Mouse (Mus musculus) forebrain, embryonic 11.5 days (tissue): ENCODE measurements around the gene Slc25a43. TPM values are rescaled to one million over a fixed set of nuclear protein-coding genes. Genes with fewer than 3 reads are reported as not detected.

Source experiments
- ATAC-seq: fragments of 200-750 bp; cut with Nextera tagmentation; replicated peaks from 2 replicates; pipeline ENCODE4 v1.8.0; 2017; ENCODE audit warnings: moderate TSS enrichment; ENCODE audit not compliant: low FRiP score
- DNase-seq: peaks from one replicate; pipeline ENCODE4 v3.0.0-alpha.2; 2017; ENCODE audit warnings: low spot score
- H3K27ac ChIP-seq: fragments of 300-500 bp; sonication (generic); 2 replicates; pipeline ENCODE4 v1.5.1; 2014; ENCODE audit warnings: low read depth, low read length
- H3K27me3 ChIP-seq: fragments of 300-500 bp; sonication (generic); 2 replicates; pipeline ENCODE4 v1.6.1; 2014; ENCODE audit warnings: mild to moderate bottlenecking, low read length, mixed read lengths; ENCODE audit not compliant: control insufficient read depth, insufficient read depth
- H3K36me3 ChIP-seq: fragments of 300-500 bp; sonication (generic); 2 replicates; pipeline ENCODE4 v1.6.1; 2014; ENCODE audit warnings: mild to moderate bottlenecking, low read length, moderate library complexity, mixed read lengths; ENCODE audit not compliant: control insufficient read depth, insufficient read depth
- H3K4me1 ChIP-seq: fragments of 300-500 bp; sonication (generic); replicated peaks from 2 replicates; pipeline ENCODE4 v1.6.1; 2014; ENCODE audit warnings: low read length, mixed read lengths; ENCODE audit not compliant: control insufficient read depth, insufficient read depth
- H3K4me2 ChIP-seq: fragments of 300-500 bp; sonication (generic); 2 replicates; pipeline ENCODE4 v1.6.1; 2014; ENCODE audit warnings: low read depth, mild to moderate bottlenecking, low read length, moderate library complexity, mixed read lengths; ENCODE audit not compliant: severe bottlenecking
- H3K4me3 ChIP-seq: fragments of 300-500 bp; sonication (generic); 2 replicates; pipeline ENCODE4 v1.5.1; 2014; ENCODE audit warnings: low read depth, low read length
- H3K9ac ChIP-seq: fragments of 300-500 bp; sonication (generic); 2 replicates; pipeline ENCODE4 v1.6.1; 2014; ENCODE audit warnings: low read length
- H3K9me3 ChIP-seq: fragments of 300-500 bp; sonication (generic); 2 replicates; pipeline ENCODE4 v1.6.1; 2016; ENCODE audit warnings: low read length, mixed read lengths; ENCODE audit not compliant: control insufficient read depth
- WGBS: fragments of 180-500 bp; shearing (Covaris S2); extraction: QIAGEN DNeasy Blood & Tissue Kit; methylation state at CpG from one replicate; pipeline ENCODE4 v1.1.7; 2014; 5-methylcytosine and 5-hydroxymethylcytosine counted together
- polyA plus RNA-seq: library from polyadenylated mRNA; unstranded; fragments of >200 nt; fragmentation: Nextera tagmentation; extraction: Ambion mirVana; gene quantifications from 2 replicates; pipeline ENCODE4 v1.2.1, GENCODE M21; 2014

Gene Slc25a43
- polyA plus RNA-seq, 1 experiment from 2014 or later = 0.68 TPM

DNA sequence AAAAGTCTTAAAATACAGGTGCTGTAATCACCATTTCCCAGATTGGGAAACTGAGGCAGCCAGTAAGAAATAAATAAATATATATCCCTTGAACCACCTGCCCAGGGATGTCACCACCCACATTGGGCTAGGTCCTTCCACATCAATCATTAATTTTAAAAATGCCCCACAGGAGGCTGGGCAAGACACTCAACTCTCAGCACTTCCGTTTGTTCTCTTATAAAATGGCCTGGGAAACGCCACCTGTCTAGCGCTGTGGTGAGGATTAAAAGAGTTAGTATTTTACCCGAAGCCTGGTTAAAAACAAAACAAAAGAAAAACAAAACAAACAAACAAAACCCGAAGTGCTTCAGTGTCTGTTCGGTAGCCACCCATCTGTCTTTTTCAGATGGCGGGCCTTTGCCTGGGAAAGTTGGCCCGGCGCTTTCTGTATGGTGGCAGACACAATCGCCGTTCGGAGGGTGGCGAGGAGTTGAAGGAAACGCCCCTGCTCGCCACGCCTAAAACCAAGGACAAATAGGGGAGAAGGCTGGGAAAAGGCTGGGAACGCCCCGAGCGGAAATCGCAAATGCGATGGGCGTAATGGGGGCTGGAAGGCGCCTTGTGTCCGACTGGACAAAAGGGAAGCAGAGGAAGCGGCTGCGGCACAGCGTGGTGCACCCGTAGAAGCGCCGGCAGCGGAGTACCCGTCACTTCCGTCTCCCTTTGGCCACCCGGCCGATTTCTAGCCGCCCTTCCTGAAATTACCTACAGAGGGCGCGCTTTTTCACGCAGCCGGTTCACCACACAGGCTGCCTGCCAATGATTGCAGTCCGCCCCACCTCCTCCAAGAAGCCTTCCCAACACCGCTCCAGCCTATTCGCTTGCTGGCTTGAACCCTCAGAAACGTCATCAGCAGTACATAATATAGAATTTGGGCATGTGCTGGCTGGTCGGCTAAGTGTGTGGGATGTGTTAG lies 64.2 kb downstream of the Slc25a43 start:
- H3K9ac ChIP-seq = peak overlapping the region; percentile 49
- H3K27me3 ChIP-seq = no peaks in the 10 kb centered on the region
- peak; percentile 93 for DNase-seq

GRCm38 (mm10) chrX:36808318-36808683 lies 64.8 kb downstream of the Slc25a43 start:
- Histone ChIP-seq H3K9ac (no peak overlapping the region), H3K4me2 (peak overlapping the region; percentile 41; the same call in 1 of the 2 replicates), H3K4me3 (peak overlapping the region; percentile 22; the same call in 1 of the 2 replicates), H3K9me3 (no peaks in the 10 kb centered on the region), H3K27ac (0 out of 2 replicates have a peak overlapping the region, but pooled peaks have one; percentile 10), H3K27me3 (no peaks in the 10 kb centered on the region), H3K4me1 (no peaks in the 10 kb centered on the region), H3K36me3 (no peaks in the 10 kb centered on the region)
- 74% methylated on average over 6 of the region's 6 CpGs for WGBS
- no peak for DNase-seq
- ATAC-seq = peak; percentile 22

More for the DNA sequence above, 64.2 kb downstream of the Slc25a43 start:
- peak overlapping the region; percentile 22 for H3K4me3 ChIP-seq
- H3K4me1 ChIP-seq = no peaks in the 10 kb centered on the region
- 20% methylated on average over 44 of the region's 45 CpGs for WGBS
- no peaks in the 10 kb centered on the region for H3K9me3 ChIP-seq
- H3K36me3 ChIP-seq = no peaks in the 10 kb centered on the region
- H3K4me2 ChIP-seq = peak overlapping the region; percentile 41
- ATAC-seq = peak; percentile 91
- peak overlapping the region; percentile 79 for H3K27ac ChIP-seq

DNA sequence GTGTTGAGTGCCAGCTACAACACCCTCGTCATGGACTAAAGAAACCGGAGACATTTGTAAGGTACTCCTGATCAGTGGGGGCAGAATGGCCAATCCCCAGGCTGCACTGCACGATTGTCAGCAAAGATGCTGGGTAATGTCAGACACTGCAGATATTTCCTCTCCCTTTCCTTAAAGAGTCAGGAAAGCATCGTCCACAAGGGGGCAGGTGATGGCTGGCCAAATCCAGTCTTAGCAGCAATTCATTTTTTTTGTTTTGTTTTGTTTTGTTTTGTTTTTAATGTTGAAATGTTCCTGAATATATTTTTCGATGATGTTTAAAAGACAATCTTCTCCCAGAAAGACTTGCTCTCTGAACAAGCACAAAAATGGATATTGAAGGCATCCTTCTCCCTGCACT lies 67.9 kb downstream of the Slc25a43 start:
- Histone ChIP-seq H3K4me2 (no peak overlapping the region), H3K4me1 (0 out of 2 replicates have a peak, but pooled peaks cover under 1% of the 10 kb centered on the region), H3K9ac (no peak overlapping the region), H3K27ac (no peak overlapping the region), H3K36me3 (no peaks in the 10 kb centered on the region), H3K4me3 (no peak overlapping the region), H3K27me3 (no peaks in the 10 kb centered on the region), H3K9me3 (no peaks in the 10 kb centered on the region)
- WGBS = 51% methylated on average over 5 of the region's 5 CpGs
- no peak for DNase-seq
- ATAC-seq = no peak

GRCm38 (mm10) chrX:36814161-36814836 lies 70.8 kb downstream of the Slc25a43 start:
- H3K4me3 ChIP-seq = no peak overlapping the region
- 0 out of 2 replicates have a peak, but pooled peaks cover 4% of the 10 kb centered on the region for H3K4me1 ChIP-seq
- no peaks in the 10 kb centered on the region for H3K36me3 ChIP-seq
- ATAC-seq (no peak), DNase-seq (no peak)
- no peak overlapping the region for H3K27ac ChIP-seq
- no peaks in the 10 kb centered on the region for H3K27me3 ChIP-seq
- WGBS = 80% methylated on average over 8 of the region's 8 CpGs
- H3K9me3 ChIP-seq = no peaks in the 10 kb centered on the region
- no peak overlapping the region for H3K4me2 ChIP-seq
- H3K9ac ChIP-seq = no peak overlapping the region

DNA sequence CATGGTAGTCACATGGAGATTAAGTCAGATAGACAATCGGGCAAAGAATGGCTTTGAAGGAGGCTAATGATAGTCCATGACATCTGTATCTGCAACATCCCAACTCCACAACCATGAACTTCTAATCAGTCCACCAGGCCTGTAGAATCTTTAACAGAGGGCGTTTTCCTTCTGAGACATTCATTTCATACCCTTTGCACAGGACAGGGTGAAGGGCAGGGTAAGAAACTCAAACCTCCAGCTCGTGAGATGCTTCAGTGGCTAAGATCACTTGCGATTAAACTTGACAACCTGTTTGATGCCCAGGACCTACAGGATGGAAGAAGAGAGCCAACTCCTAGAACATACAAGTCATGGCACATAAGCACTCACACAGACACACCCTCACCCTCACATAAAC lies 71.6 kb downstream of the Slc25a43 start:
- no peaks in the 10 kb centered on the region for H3K27me3 ChIP-seq
- ATAC-seq = no peak
- H3K4me2 ChIP-seq = no peak overlapping the region
- 90% methylated on average over 4 of the region's 4 CpGs for WGBS
- 0 out of 2 replicates have a peak, but pooled peaks cover 4% of the 10 kb centered on the region for H3K4me1 ChIP-seq
- no peak overlapping the region for H3K27ac ChIP-seq
- no peak overlapping the region for H3K9ac ChIP-seq
- no peaks in the 10 kb centered on the region for H3K36me3 ChIP-seq
- no peak overlapping the region for H3K4me3 ChIP-seq
- no peaks in the 10 kb centered on the region for H3K9me3 ChIP-seq
- no peak for DNase-seq

GRCm38 (mm10) chrX:36815439-36815838 lies 72.0 kb downstream of the Slc25a43 start:
- WGBS = 84% methylated on average over 2 of the region's 4 CpGs
- Histone ChIP-seq H3K4me1 (0 out of 2 replicates have a peak, but pooled peaks cover 4% of the 10 kb centered on the region), H3K4me3 (no peak overlapping the region), H3K9me3 (no peaks in the 10 kb centered on the region), H3K36me3 (no peaks in the 10 kb centered on the region), H3K27ac (no peak overlapping the region), H3K27me3 (no peaks in the 10 kb centered on the region), H3K9ac (no peak overlapping the region), H3K4me2 (no peak overlapping the region)
- no peak for DNase-seq
- no peak for ATAC-seq

- H3K9ac ChIP-seq = peak overlapping the region; percentile 12; the same call in 1 of the 2 replicates
- no peak overlapping the region; the same call in 1 of the 2 replicates for H3K4me3 ChIP-seq
- peak overlapping the region; percentile 75 for H3K27ac ChIP-seq
- peak overlapping the region; percentile 44 for H3K4me2 ChIP-seq
- H3K9me3 ChIP-seq = no peaks in the 10 kb centered on the region
- H3K36me3 ChIP-seq = no peaks in the 10 kb centered on the region
- 0 out of 2 replicates have a peak, but pooled peaks cover 4% of the 10 kb centered on the region for H3K4me1 ChIP-seq
- peak; percentile 31 for ATAC-seq
- no peak for DNase-seq
- no peaks in the 10 kb centered on the region for H3K27me3 ChIP-seq
- WGBS = 30% methylated on average over 8 of the region's 8 CpGs
Measured at GRCm38 (mm10) chrX:36816368-36816899, 73.0 kb downstream of the Slc25a43 start.

DNA sequence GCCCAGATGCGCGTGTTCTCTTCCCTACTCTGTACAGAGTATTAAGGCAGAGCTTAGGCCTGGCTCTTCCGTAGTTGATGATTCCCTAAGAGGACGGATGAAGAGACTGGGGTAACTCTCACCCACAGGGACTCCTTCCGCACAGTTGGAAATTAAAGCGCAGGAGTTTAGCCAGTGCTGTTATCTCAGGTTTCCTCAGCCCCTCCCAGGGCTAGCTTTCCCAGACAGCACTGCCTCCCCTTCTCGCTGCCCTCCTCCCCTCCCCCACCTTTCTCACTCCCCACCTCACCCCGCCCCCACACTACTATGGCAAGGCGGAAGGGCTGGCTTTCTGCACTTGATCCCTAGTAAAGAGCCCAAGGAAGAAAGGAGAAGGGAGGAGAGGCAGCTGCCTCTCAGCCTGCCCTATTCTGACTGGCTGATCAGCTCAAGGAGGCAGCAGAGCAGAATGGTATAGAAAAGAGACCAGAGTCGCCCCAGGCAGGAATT lies 73.5 kb downstream of the Slc25a43 start:
- ATAC-seq = peak; percentile 95
- 18% methylated on average over 10 of the region's 10 CpGs for WGBS
- Histone ChIP-seq H3K36me3 (no peaks in the 10 kb centered on the region), H3K27ac (peak overlapping the region; percentile 75), H3K27me3 (no peaks in the 10 kb centered on the region), H3K4me2 (peak overlapping the region; percentile 44), H3K9me3 (no peaks in the 10 kb centered on the region), H3K9ac (peak overlapping the region; percentile 16; the same call in 1 of the 2 replicates), H3K4me1 (0 out of 2 replicates have a peak, but pooled peaks cover 4% of the 10 kb centered on the region), H3K4me3 (no peak overlapping the region; the same call in 1 of the 2 replicates)
- DNase-seq = peak; percentile 89
